Comparison of ENCODE assay signal across 20 mouse cellular contexts in genomic region chr6:52262463-52263320, GRCm38 (mm10). TPM values are rescaled to one million over a fixed set of nuclear protein-coding genes. Genes with fewer than 3 reads are reported as not detected.
A peak's percentile ranks its signal among the peaks of the same experiment; 100 is the strongest.
DNase-seq lines count a peak whose midpoint lies in the region; ATAC-seq lines count a peak whose summit lies in the region.
"Had no signal": no experiment of that assay in that cellular context is flagged by ENCODE, and none has a peak within 500 bp of the region (broad histone marks: within the 10 kb centered on the region; RNA-seq: fewer than 3 reads in every experiment).

No protein-coding gene starts in this region.

- peaks cover 82% of the 10 kb centered on the region for H3K27me3 ChIP-seq in embryonic facial prominence, embryonic 11.5 days (ENCODE audit: control insufficient read depth, insufficient read depth, low read length)
- peaks cover 93% of the 10 kb centered on the region for H3K27me3 ChIP-seq in neural tube, embryonic 11.5 days (ENCODE audit: control insufficient read depth, insufficient read depth, low read length)
- peaks cover 90% of the 10 kb centered on the region for H3K27me3 ChIP-seq in forebrain, embryonic 15.5 days

- no peaks in the 10 kb centered on the region for H3K36me3 ChIP-seq in embryonic facial prominence, embryonic 11.5 days (replicated peaks; ENCODE audit: control insufficient read depth, insufficient read depth, low read depth, low read length)
- H3K36me3 ChIP-seq in neural tube, embryonic 11.5 days (ENCODE audit: control insufficient read depth, insufficient read depth, low read length): no peaks in the 10 kb centered on the region
- H3K36me3 ChIP-seq in forebrain, embryonic 15.5 days: no peaks in the 10 kb centered on the region
- H3K36me3 ChIP-seq: forebrain, embryonic 12.5 days; stomach, embryonic 15.5 days had no signal

- peak; percentile 34 for DNase-seq in kidney, adult 18-20 months
- DNase-seq in kidney, adult 8-10 months: no peak
- DNase-seq in retina, postnatal 1 day: peak; percentile 36
- DNase-seq in retina, embryonic 14.5 days (ENCODE audit: low spot score): no peak
- peak; percentile 25 for DNase-seq in embryonic facial prominence, embryonic 11.5 days (ENCODE audit: low spot score)
- peak; percentile 63 for DNase-seq in neural tube, embryonic 11.5 days (ENCODE audit: low spot score)
- no peak for DNase-seq in layer of hippocampus, adult 11-12 months (ENCODE audit: low spot score)
- DNase-seq: adrenal gland, postnatal 10 days; gastrocnemius, postnatal 36 days; kidney, adult 9 months; right cerebral cortex, postnatal 25 days had no signal

- H3K9me3 ChIP-seq in embryonic facial prominence, embryonic 11.5 days (replicated peaks; ENCODE audit: control insufficient read depth, low read length): no peaks in the 10 kb centered on the region
- no peaks in the 10 kb centered on the region for H3K9me3 ChIP-seq in neural tube, embryonic 11.5 days (ENCODE audit: control insufficient read depth, low read length)
- H3K9me3 ChIP-seq in forebrain, embryonic 15.5 days: no peaks in the 10 kb centered on the region
- H3K9me3 ChIP-seq: forebrain, embryonic 12.5 days; stomach, embryonic 15.5 days had no signal

- H3K27ac ChIP-seq in embryonic facial prominence, embryonic 11.5 days (replicated peaks; ENCODE audit: low read depth, low read length): no peak overlapping the region
- no peak overlapping the region for H3K27ac ChIP-seq in neural tube, embryonic 11.5 days (ENCODE audit: low read depth, low read length)
- no peak overlapping the region for H3K27ac ChIP-seq in forebrain, embryonic 15.5 days (replicated peaks)
- H3K27ac ChIP-seq: forebrain, embryonic 12.5 days; liver, embryonic 14.5 days; stomach, embryonic 15.5 days had no signal

- H3K4me1 ChIP-seq in embryonic facial prominence, embryonic 11.5 days (ENCODE audit: control insufficient read depth, insufficient read depth, low read length): peaks cover 5% of the 10 kb centered on the region; the same call in 1 of the 2 replicates
- peaks cover 8% of the 10 kb centered on the region for H3K4me1 ChIP-seq in neural tube, embryonic 11.5 days (ENCODE audit: control insufficient read depth, insufficient read depth, low read length)
- peaks cover 11% of the 10 kb centered on the region for H3K4me1 ChIP-seq in forebrain, embryonic 15.5 days

- H3K9ac ChIP-seq in embryonic facial prominence, embryonic 11.5 days (replicated peaks; ENCODE audit: low read length): no peak overlapping the region
- H3K9ac ChIP-seq in neural tube, embryonic 11.5 days (ENCODE audit: low read length): no peak overlapping the region
- H3K9ac ChIP-seq in forebrain, embryonic 15.5 days (replicated peaks): no peak overlapping the region
- H3K9ac ChIP-seq: forebrain, embryonic 12.5 days; liver, embryonic 14.5 days; stomach, embryonic 15.5 days had no signal

- 2% methylated on average over 24 of the region's 24 CpGs for WGBS in embryonic facial prominence, embryonic 11.5 days
- 1% methylated on average over 24 of the region's 24 CpGs for WGBS in neural tube, embryonic 11.5 days
- 2% methylated on average over 24 of the region's 24 CpGs for WGBS in forebrain, embryonic 15.5 days

- no peak for ATAC-seq in embryonic facial prominence, embryonic 11.5 days (replicated peaks; ENCODE audit: insufficient number of reproducible peaks, low FRiP score, low TSS enrichment, low read depth)
- ATAC-seq in neural tube, embryonic 11.5 days (ENCODE audit: insufficient read depth, low FRiP score, low TSS enrichment): no peak
- ATAC-seq in forebrain, embryonic 15.5 days (replicated peaks): no peak
- ATAC-seq: CD4-positive, CD25-positive, alpha-beta regulatory T cell, adult 4 months; Patski had no signal

- no peak overlapping the region for H3K4me3 ChIP-seq in embryonic facial prominence, embryonic 11.5 days (ENCODE audit: low read depth, low read length)
- no peak overlapping the region for H3K4me3 ChIP-seq in neural tube, embryonic 11.5 days (ENCODE audit: low read depth, low read length)
- no peak overlapping the region for H3K4me3 ChIP-seq in forebrain, embryonic 15.5 days
- H3K4me3 ChIP-seq: forebrain, embryonic 12.5 days; stomach, embryonic 15.5 days had no signal

- no peak overlapping the region for H3K4me2 ChIP-seq in embryonic facial prominence, embryonic 11.5 days (ENCODE audit: low read depth, low read length)
- no peak overlapping the region for H3K4me2 ChIP-seq in neural tube, embryonic 11.5 days (ENCODE audit: low read depth)
- no peak overlapping the region for H3K4me2 ChIP-seq in forebrain, embryonic 15.5 days (replicated peaks)
- H3K4me2 ChIP-seq: forebrain, embryonic 12.5 days; stomach, embryonic 15.5 days had no signal

RNA-seq across cellular contexts. Expression of gene Hoxa13, which starts 2.0 kb away (rescaled TPM):
- not detected in 2 replicates for polyA plus RNA-seq in embryonic facial prominence, embryonic 11.5 days (2014; fragmentation: Nextera tagmentation; extraction: Ambion mirVana)
- 0.11 and 0.26 TPM in 2 replicates for polyA plus RNA-seq in neural tube, embryonic 11.5 days (2014; fragmentation: Nextera tagmentation; extraction: Ambion mirVana)
- not detected in 2 replicates for polyA plus RNA-seq in forebrain, embryonic 15.5 days (2015; fragmentation: Nextera tagmentation; extraction: Ambion mirVana)
- polyA plus RNA-seq: CD4-positive, CD25-positive, alpha-beta regulatory T cell, adult 4 months; cortical plate, adult 2 months; forebrain, embryonic 12.5 days; heart, embryonic 16.5 days; neural tube, embryonic 14.5 days; stomach, embryonic 15.5 days had no signal

RNA-seq across cellular contexts. Expression of gene Hoxa11, which starts 17.1 kb away (rescaled TPM):
- not detected in 2 replicates for polyA plus RNA-seq in embryonic facial prominence, embryonic 11.5 days (2014; fragmentation: Nextera tagmentation; extraction: Ambion mirVana)
- polyA plus RNA-seq in neural tube, embryonic 11.5 days (2014; fragmentation: Nextera tagmentation; extraction: Ambion mirVana): 6.0 and 6.7 TPM in 2 replicates
- polyA plus RNA-seq in forebrain, embryonic 15.5 days (2015; fragmentation: Nextera tagmentation; extraction: Ambion mirVana): not detected in 2 replicates
- polyA plus RNA-seq: CD4-positive, CD25-positive, alpha-beta regulatory T cell, adult 4 months; cortical plate, adult 2 months; forebrain, embryonic 12.5 days; heart, embryonic 16.5 days; liver, embryonic 14.5 days had no signal

RNA-seq across cellular contexts. Expression of gene Hoxa10, which starts 22.0 kb away (rescaled TPM):
- 0.20 TPM in 1 of 2 replicates, not detected in the other for polyA plus RNA-seq in embryonic facial prominence, embryonic 11.5 days (2014; fragmentation: Nextera tagmentation; extraction: Ambion mirVana)
- 70.6 and 72.8 TPM in 2 replicates for polyA plus RNA-seq in neural tube, embryonic 11.5 days (2014; fragmentation: Nextera tagmentation; extraction: Ambion mirVana)
- polyA plus RNA-seq in forebrain, embryonic 15.5 days (2015; fragmentation: Nextera tagmentation; extraction: Ambion mirVana): not detected in 2 replicates
- polyA plus RNA-seq: CD4-positive, CD25-positive, alpha-beta regulatory T cell, adult 4 months; cortical plate, adult 2 months; forebrain, embryonic 12.5 days; heart, embryonic 16.5 days had no signal

RNA-seq across cellular contexts. Expression of gene Hoxa9, which starts 31.8 kb away (rescaled TPM):
- polyA plus RNA-seq in embryonic facial prominence, embryonic 11.5 days (2014; fragmentation: Nextera tagmentation; extraction: Ambion mirVana): 0.11 and 0.56 TPM in 2 replicates
- polyA plus RNA-seq in neural tube, embryonic 11.5 days (2014; fragmentation: Nextera tagmentation; extraction: Ambion mirVana): 98.8 and 105 TPM in 2 replicates
- not detected in 2 replicates for polyA plus RNA-seq in forebrain, embryonic 15.5 days (2015; fragmentation: Nextera tagmentation; extraction: Ambion mirVana)
- polyA plus RNA-seq: cortical plate, adult 2 months; forebrain, embryonic 12.5 days had no signal

RNA-seq across cellular contexts. Expression of gene Hoxa7, which starts 41.0 kb away (rescaled TPM):
- 0.26 and 0.34 TPM in 2 replicates for polyA plus RNA-seq in embryonic facial prominence, embryonic 11.5 days (2014; fragmentation: Nextera tagmentation; extraction: Ambion mirVana)
- 61.2 and 71.3 TPM in 2 replicates for polyA plus RNA-seq in neural tube, embryonic 11.5 days (2014; fragmentation: Nextera tagmentation; extraction: Ambion mirVana)
- not detected in 2 replicates for polyA plus RNA-seq in forebrain, embryonic 15.5 days (2015; fragmentation: Nextera tagmentation; extraction: Ambion mirVana)
- polyA plus RNA-seq: CD4-positive, CD25-positive, alpha-beta regulatory T cell, adult 4 months; cortical plate, adult 2 months; forebrain, embryonic 12.5 days had no signal

Comparison
In these comparisons a context has a peak if more than half of its experiments do, and no peak if none do; other contexts are left out.
1. DNase-seq: peak in kidney, adult 18-20 months (single experiment), retina, postnatal 1 day (single experiment), embryonic facial prominence, embryonic 11.5 days (single experiment) and neural tube, embryonic 11.5 days (single experiment); none in kidney, adult 8-10 months (0 of 2), retina, embryonic 14.5 days (single experiment) and layer of hippocampus, adult 11-12 months (single experiment).
2. RNA of gene Hoxa10, which starts 22.0 kb away (polyA plus RNA-seq): 70.6 to 72.8 TPM in neural tube, embryonic 11.5 days; 0.20 TPM in embryonic facial prominence, embryonic 11.5 days and not detected in forebrain, embryonic 15.5 days; every median in the first group is over 10 times any median in the second.